Mouse (Mus musculus) ES-E14 (cell line): ENCODE results near the gene Sdc4. TPM values are rescaled to one million over a fixed set of nuclear protein-coding genes. Genes with fewer than 3 reads are reported as not detected.

Experiments used
- DNase-seq: peaks from one replicate; pipeline ENCODE4 v3.0.0-alpha.2; 2013; ENCODE audit warnings: low read depth, low spot score
- H3K27ac ChIP-seq: 2 replicates; pipeline ENCODE4 v1.5.1; 2012; ENCODE audit warnings: low read depth, mild to moderate bottlenecking, low read length, moderate library complexity, mixed read lengths; ENCODE audit not compliant: poor library complexity, insufficient read depth, severe bottlenecking
- H3K36me3 ChIP-seq: 2 replicates; pipeline ENCODE4 v1.6.1; 2012; ENCODE audit warnings: mild to moderate bottlenecking, low read length, moderate library complexity, mixed read lengths; ENCODE audit not compliant: control insufficient read depth, poor library complexity, insufficient read depth, severe bottlenecking
- H3K4me1 ChIP-seq, 2 experiments: fragments of 150-350 bp in 1 of 2; sonication (generic) in 1 of 2; 2 replicates each; pipeline ENCODE4 v1.6.1; 2012; ENCODE audit warnings: low read length in 2 of 2, mild to moderate bottlenecking in 1 of 2, mixed read lengths in 1 of 2; ENCODE audit not compliant: control insufficient read depth in 2 of 2, insufficient read depth in 2 of 2, poor library complexity in 1 of 2
- H3K4me3 ChIP-seq, 2 experiments: fragments of 150-350 bp in 1 of 2; sonication (generic) in 1 of 2; 2 replicates each; pipeline ENCODE4 v1.5.1; 2012; ENCODE audit warnings: low read length in 2 of 2, low read depth in 1 of 2, mild to moderate bottlenecking in 1 of 2, mixed read lengths in 1 of 2; ENCODE audit not compliant: insufficient read depth in 1 of 2, poor library complexity in 1 of 2, severe bottlenecking in 1 of 2
- H3K9ac ChIP-seq: 2 replicates; pipeline ENCODE4 v1.6.1; 2012; ENCODE audit warnings: low read depth, mild to moderate bottlenecking, low read length, mixed read lengths; ENCODE audit not compliant: poor library complexity, insufficient read depth, severe bottlenecking
- H3K9me3 ChIP-seq: fragments of 150-350 bp; sonication (generic); 2 replicates; pipeline ENCODE4 v1.6.1; 2012; ENCODE audit warnings: low read depth, mild to moderate bottlenecking, low read length; ENCODE audit not compliant: control insufficient read depth, insufficient read depth
- CHD2 ChIP-seq: IDR thresholded peaks from 2 replicates; pipeline ENCODE4 v1.6.1; 2014; ENCODE audit warnings: mild to moderate bottlenecking, low read depth, low read length, inconsistent platforms
- HCFC1 ChIP-seq: IDR thresholded peaks from 2 replicates; pipeline ENCODE4 v1.6.1; 2012; ENCODE audit warnings: low read length, inconsistent platforms, borderline replicate concordance; ENCODE audit not compliant: insufficient read depth
- MAFK ChIP-seq: IDR thresholded peaks from 2 replicates; pipeline ENCODE4 v1.6.1; 2014; ENCODE audit warnings: mild to moderate bottlenecking, low read depth, low read length, inconsistent platforms; ENCODE audit not compliant: insufficient read depth
- ZC3H11A ChIP-seq: IDR thresholded peaks from 2 replicates; pipeline ENCODE4 v1.6.1; 2012; ENCODE audit warnings: low read depth, mild to moderate bottlenecking, inconsistent platforms, low read length, borderline replicate concordance
- ZNF384 ChIP-seq: IDR thresholded peaks from 2 replicates; pipeline ENCODE4 v1.6.1; 2012; ENCODE audit warnings: low read depth, low read length, inconsistent platforms
- in situ Hi-C, 2 experiments: fragments of 600-800 bp; cut with MboI; formaldehyde crosslinking; loops; one replicate each; pipeline ENCODE4 v1.15.1; 2025; ENCODE audit warnings: low sequenced_read_pairs in 2 of 2, inconsistent platforms in 1 of 2; ENCODE audit not compliant: unreplicated experiment in 2 of 2
- total RNA-seq: library from RNA; depleted of rRNA; stranded (reverse); fragments of 300-350 nt; gene quantifications from 2 replicates; pipeline ENCODE4 v1.2.3, GENCODE M21; 2012

The Sdc4 gene
- total RNA-seq, 1 experiment, result 102 TPM

GRCm38 (mm10) chr2:164442315-164443050, 1.2 kb downstream of the Sdc4 start:
- peak overlapping the region; percentile 78 to 92 for H3K4me3 ChIP-seq
- in situ Hi-C loops, result no loop called here
- peaks cover 5 to 36% of the 10 kb centered on the region in 2 experiments for H3K4me1 ChIP-seq
- H3K27ac ChIP-seq, result 0 out of 2 replicates have a peak overlapping the region, but pooled peaks have one; percentile 24
- DNase-seq, result no peak
- peaks cover 3% of the 10 kb centered on the region; the same call in 1 of the 2 replicates for H3K36me3 ChIP-seq
- H3K9ac ChIP-seq, result peak overlapping the region; percentile 67
- no peak for TF ChIP-seq ZC3H11A
- no peak for TF ChIP-seq HCFC1
- no peak for TF ChIP-seq ZNF384
- no peak for TF ChIP-seq MAFK
- TF ChIP-seq CHD2, result no peak
- no peaks in the 10 kb centered on the region for H3K9me3 ChIP-seq

GRCm38 (mm10) chr2:164441731-164442130, 2.0 kb downstream of the Sdc4 start:
- H3K9me3 ChIP-seq, result no peaks in the 10 kb centered on the region
- H3K27ac ChIP-seq, result no peak overlapping the region
- H3K4me1 ChIP-seq, result peaks cover 5 to 42% of the 10 kb centered on the region in 2 experiments
- H3K9ac ChIP-seq, result peak overlapping the region; percentile 26
- in situ Hi-C loops, result no loop called here
- TF ChIP-seq ZC3H11A (no peak), MAFK (no peak), ZNF384 (no peak), HCFC1 (no peak), CHD2 (no peak)
- H3K36me3 ChIP-seq, result peaks cover 3% of the 10 kb centered on the region; the same call in 1 of the 2 replicates
- DNase-seq, result no peak
- H3K4me3 ChIP-seq, result peak overlapping the region; percentile 78 to 92

- TF ChIP-seq HCFC1 (no peak), ZNF384 (no peak), CHD2 (no peak), MAFK (no peak), ZC3H11A (no peak)
- Histone ChIP-seq H3K9ac (peak overlapping the region; percentile 26), H3K36me3 (peaks cover 3% of the 10 kb centered on the region; the same call in 1 of the 2 replicates), H3K9me3 (no peaks in the 10 kb centered on the region), H3K4me3 (peak overlapping the region in 1 of 2 experiments; percentile 78; a peak in 3 of 4 replicates), H3K4me1 (peaks cover 5 to 47% of the 10 kb centered on the region in 2 experiments), H3K27ac (no peak overlapping the region)
- in situ Hi-C loops, result no loop called here
- DNase-seq, result no peak
Observed at GRCm38 (mm10) chr2:164441155-164441554, 2.5 kb downstream of the Sdc4 start.

- H3K9me3 ChIP-seq, result no peaks in the 10 kb centered on the region
- peaks cover 7 to 52% of the 10 kb centered on the region in 2 experiments for H3K4me1 ChIP-seq
- DNase-seq, result no peak
- no peak overlapping the region for H3K9ac ChIP-seq
- no peak overlapping the region for H3K4me3 ChIP-seq
- no peak for TF ChIP-seq ZC3H11A
- no peak for TF ChIP-seq MAFK
- no peak for TF ChIP-seq HCFC1
- no peak for TF ChIP-seq ZNF384
- no peak for TF ChIP-seq CHD2
- in situ Hi-C loops, result no loop called here
- H3K36me3 ChIP-seq, result peaks cover 3% of the 10 kb centered on the region; the same call in 1 of the 2 replicates
- H3K27ac ChIP-seq, result no peak overlapping the region
Observed at GRCm38 (mm10) chr2:164440314-164440713, 3.4 kb downstream of the Sdc4 start.
